Comparison of ENCODE assay signal across 16 mouse cellular contexts in the genomic region with DNA sequence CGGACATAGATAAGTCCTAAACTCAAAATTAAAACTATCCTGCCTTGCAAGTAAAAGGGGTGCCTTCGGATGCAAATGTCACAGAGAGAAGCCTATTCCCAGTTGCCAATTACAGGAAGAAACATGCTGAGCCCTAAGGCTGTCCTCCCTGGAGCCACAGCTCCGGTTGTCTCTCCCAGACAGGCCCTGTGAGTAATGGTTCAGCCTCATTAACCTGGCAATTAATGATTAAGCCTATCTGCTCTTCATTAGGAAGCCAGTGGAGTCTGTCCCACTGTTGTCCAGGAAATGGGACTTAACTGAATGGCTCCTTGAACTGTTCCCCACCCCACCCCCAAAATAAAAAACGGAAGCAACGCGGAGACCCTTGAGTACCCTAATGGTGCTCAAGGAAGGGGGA.
DNase-seq lines count a peak whose midpoint lies in the region; ATAC-seq and TF ChIP-seq lines count a peak whose summit lies in the region.
"Had no signal": no experiment of that assay in that cellular context is flagged by ENCODE, and none has a peak within 500 bp of the region (broad histone marks: within the 10 kb centered on the region; RNA-seq: fewer than 3 reads in every experiment).

No protein-coding gene starts in this region.

- TF ChIP-seq CTCF in kidney, adult 2 months (conservative IDR thresholded peaks at IDR 0.05; ENCODE audit: insufficient read depth, insufficient read length, low read depth, low read length): no peak

- 41% methylated on average over 6 of the region's 6 CpGs for WGBS in forebrain, embryonic 15.5 days
- 25% methylated on average over 6 of the region's 6 CpGs for WGBS in kidney, adult 2 months
- 62% methylated on average over 6 of the region's 6 CpGs for WGBS in midbrain, embryonic 13.5 days
- WGBS in intestine, embryonic 15.5 days: 73% methylated on average over 6 of the region's 6 CpGs

- no peaks in the 10 kb centered on the region for H3K27me3 ChIP-seq in forebrain, embryonic 15.5 days
- H3K27me3 ChIP-seq in kidney, adult 2 months (replicated peaks; ENCODE audit: control insufficient read depth, insufficient read depth, low read length): no peaks in the 10 kb centered on the region
- H3K27me3 ChIP-seq in midbrain, embryonic 13.5 days: no peaks in the 10 kb centered on the region
- no peaks in the 10 kb centered on the region for H3K27me3 ChIP-seq in intestine, embryonic 15.5 days (replicated peaks)

- H3K4me2 ChIP-seq in forebrain, embryonic 15.5 days (replicated peaks): no peak overlapping the region
- H3K4me2 ChIP-seq in midbrain, embryonic 13.5 days (replicated peaks): no peak overlapping the region
- H3K4me2 ChIP-seq in intestine, embryonic 15.5 days (replicated peaks): no peak overlapping the region

- H3K4me1 ChIP-seq in forebrain, embryonic 15.5 days: 0 out of 2 replicates have a peak, but pooled peaks cover 4% of the 10 kb centered on the region
- H3K4me1 ChIP-seq in kidney, adult 2 months (ENCODE audit: control insufficient read depth, insufficient read depth, low read length): no peaks in the 10 kb centered on the region
- no peaks in the 10 kb centered on the region for H3K4me1 ChIP-seq in midbrain, embryonic 13.5 days (replicated peaks)
- H3K4me1 ChIP-seq in intestine, embryonic 15.5 days (replicated peaks): no peaks in the 10 kb centered on the region

- DNase-seq in Muller cell, postnatal 12 days (ENCODE audit: inconsistent ontology term): peak; percentile 77
- DNase-seq in kidney, adult 2 months: peak; percentile 69
- no peak for DNase-seq in gastrocnemius, postnatal 36 days
- no peak for DNase-seq in left cerebral cortex, adult 18-20 months (ENCODE audit: low spot score in 2 of 2)
- DNase-seq: adrenal gland, adult 8-10 months; cerebellum, adult 18-20 months; embryo, embryonic 11 days; heart, adult 2 months; left cerebral cortex, postnatal 4 days; lung, postnatal 36 days; right cerebral cortex, postnatal 25 days; thymus, postnatal 14 days had no signal

- H3K36me3 ChIP-seq in forebrain, embryonic 15.5 days: no peaks in the 10 kb centered on the region
- no peaks in the 10 kb centered on the region for H3K36me3 ChIP-seq in kidney, adult 2 months (ENCODE audit: control insufficient read depth, insufficient read depth, low read length)
- H3K36me3 ChIP-seq in midbrain, embryonic 13.5 days: no peaks in the 10 kb centered on the region
- no peaks in the 10 kb centered on the region for H3K36me3 ChIP-seq in intestine, embryonic 15.5 days

- no peak overlapping the region for H3K9ac ChIP-seq in forebrain, embryonic 15.5 days (replicated peaks)
- H3K9ac ChIP-seq in midbrain, embryonic 13.5 days (replicated peaks): no peak overlapping the region
- H3K9ac ChIP-seq in intestine, embryonic 15.5 days: no peak overlapping the region
- H3K9ac ChIP-seq: liver, embryonic 14.5 days had no signal

- H3K9me3 ChIP-seq in forebrain, embryonic 15.5 days: no peaks in the 10 kb centered on the region
- no peaks in the 10 kb centered on the region for H3K9me3 ChIP-seq in midbrain, embryonic 13.5 days
- no peaks in the 10 kb centered on the region for H3K9me3 ChIP-seq in intestine, embryonic 15.5 days

- intact Hi-C loops in gastrocnemius, postnatal 36 days (cut with DNase I): loop anchor here (10.0 kb wide), 1 partner anchor 979 kb away; no protein-coding TSS in a partner anchor

- no peak overlapping the region for H3K4me3 ChIP-seq in forebrain, embryonic 15.5 days
- H3K4me3 ChIP-seq in kidney, adult 2 months (ENCODE audit: insufficient read depth, low read depth, low read length): no peak overlapping the region
- H3K4me3 ChIP-seq in midbrain, embryonic 13.5 days (replicated peaks): no peak overlapping the region
- no peak overlapping the region for H3K4me3 ChIP-seq in intestine, embryonic 15.5 days (replicated peaks)
- H3K4me3 ChIP-seq: heart, adult 2 months had no signal

- no peak overlapping the region for H3K27ac ChIP-seq in forebrain, embryonic 15.5 days (replicated peaks)
- H3K27ac ChIP-seq in kidney, adult 2 months (ENCODE audit: insufficient read depth, low read depth, low read length): no peak overlapping the region
- no peak overlapping the region for H3K27ac ChIP-seq in midbrain, embryonic 13.5 days
- H3K27ac ChIP-seq in intestine, embryonic 15.5 days: no peak overlapping the region
- H3K27ac ChIP-seq: heart, adult 2 months; liver, embryonic 14.5 days had no signal

- ATAC-seq in forebrain, embryonic 15.5 days (replicated peaks): peak; percentile 63
- peak; percentile 65; the same call in 1 of the 2 replicates for ATAC-seq in midbrain, embryonic 13.5 days
- no peak; the same call in 1 of the 2 replicates for ATAC-seq in intestine, embryonic 15.5 days

- no peak for TF ChIP-seq POLR2A in kidney, adult 2 months (IDR thresholded peaks at IDR 0.05; ENCODE audit: low read depth, low read length)

Comparison
In these comparisons a context has a peak if more than half of its experiments do, and no peak if none do; other contexts are left out.
1. DNase-seq: peak in Muller cell, postnatal 12 days (single experiment) and kidney, adult 2 months (single experiment); none in gastrocnemius, postnatal 36 days (0 of 2) and left cerebral cortex, adult 18-20 months (0 of 2).